Mouse (Mus musculus) limb, embryonic 10.5 days (tissue): Measurements from ENCODE around the gene Ddx54. TPM values are rescaled to one million over a fixed set of nuclear protein-coding genes. Genes with fewer than 3 reads are reported as not detected.

Experiments
- DNase-seq: peaks from one replicate; pipeline ENCODE4 v3.0.0-alpha.2; 2017; ENCODE audit warnings: low spot score
- H3K27ac ChIP-seq: fragments of 300-500 bp; sonication (generic); 2 replicates; pipeline ENCODE4 v1.5.1; 2016; ENCODE audit warnings: mild to moderate bottlenecking
- H3K27me3 ChIP-seq: fragments of 300-500 bp; sonication (generic); 2 replicates; pipeline ENCODE4 v1.6.1; 2016; ENCODE audit warnings: low read depth, mild to moderate bottlenecking; ENCODE audit not compliant: poor library complexity, severe bottlenecking
- H3K36me3 ChIP-seq: fragments of 300-500 bp; sonication (generic); 2 replicates; pipeline ENCODE4 v1.6.1; 2016; ENCODE audit warnings: mild to moderate bottlenecking, moderate library complexity
- H3K4me1 ChIP-seq: fragments of 300-500 bp; sonication (generic); 2 replicates; pipeline ENCODE4 v1.6.1; 2016
- H3K4me3 ChIP-seq: fragments of 300-500 bp; sonication (generic); 2 replicates; pipeline ENCODE4 v1.5.1; 2016; ENCODE audit warnings: mild to moderate bottlenecking, moderate library complexity
- H3K9me3 ChIP-seq: fragments of 300-500 bp; sonication (generic); replicated peaks from 2 replicates; pipeline ENCODE4 v1.6.1; 2016; ENCODE audit warnings: mild to moderate bottlenecking
- WGBS: fragments of 180-500 bp; shearing (Covaris S2); methylation state at CpG from one replicate; pipeline ENCODE4 v1.1.7; 2016; 5-methylcytosine and 5-hydroxymethylcytosine counted together
- polyA plus RNA-seq: library from polyadenylated mRNA; unstranded; fragments of >200 nt; fragmentation: Nextera tagmentation; extraction: Ambion mirVana; gene quantifications from 2 replicates; pipeline ENCODE4 v1.2.1, GENCODE M21; 2016

Gene Ddx54
- 58.1 and 62.6 TPM in 2 replicates for polyA plus RNA-seq

DNA sequence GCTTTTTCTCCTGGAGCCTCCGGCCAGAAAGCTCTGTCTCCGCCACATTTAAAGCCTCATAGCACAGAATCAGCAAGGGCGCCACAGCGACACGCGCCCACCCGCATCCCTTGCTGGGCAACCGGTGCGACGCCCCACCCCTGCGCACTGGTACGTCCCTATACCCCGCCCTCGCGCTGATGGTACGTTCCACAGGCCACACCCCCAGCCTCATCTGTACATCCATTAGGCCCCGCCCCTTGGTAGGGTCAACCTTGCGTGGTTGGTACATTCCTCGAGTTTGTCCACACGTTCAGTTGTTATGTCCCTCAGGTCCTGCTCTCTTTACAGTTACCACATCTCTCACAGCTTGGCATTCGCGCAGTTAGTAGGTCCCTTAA, at the start of gene Ddx54, which contains the start of gene Rita1:
Ddx54 (plus strand) TSS at position 298 of the 380 bp plus-strand sequence.
Rita1 (minus strand) TSS at position 148 of the 380 bp plus-strand sequence.
- Histone ChIP-seq H3K27me3 (no peaks in the 10 kb centered on the region), H3K27ac (peak within 1 kb of the TSS; percentile 97), H3K36me3 (peaks cover 48% of the 10 kb centered on the region), H3K4me1 (peaks cover 21% of the 10 kb centered on the region), H3K4me3 (peak within 1 kb of the TSS; percentile 76), H3K9me3 (no peaks in the 10 kb centered on the region)
- DNase-seq, result peak; percentile 98
- under 1% methylated on average over 22 of the region's 22 CpGs for WGBS

DNA sequence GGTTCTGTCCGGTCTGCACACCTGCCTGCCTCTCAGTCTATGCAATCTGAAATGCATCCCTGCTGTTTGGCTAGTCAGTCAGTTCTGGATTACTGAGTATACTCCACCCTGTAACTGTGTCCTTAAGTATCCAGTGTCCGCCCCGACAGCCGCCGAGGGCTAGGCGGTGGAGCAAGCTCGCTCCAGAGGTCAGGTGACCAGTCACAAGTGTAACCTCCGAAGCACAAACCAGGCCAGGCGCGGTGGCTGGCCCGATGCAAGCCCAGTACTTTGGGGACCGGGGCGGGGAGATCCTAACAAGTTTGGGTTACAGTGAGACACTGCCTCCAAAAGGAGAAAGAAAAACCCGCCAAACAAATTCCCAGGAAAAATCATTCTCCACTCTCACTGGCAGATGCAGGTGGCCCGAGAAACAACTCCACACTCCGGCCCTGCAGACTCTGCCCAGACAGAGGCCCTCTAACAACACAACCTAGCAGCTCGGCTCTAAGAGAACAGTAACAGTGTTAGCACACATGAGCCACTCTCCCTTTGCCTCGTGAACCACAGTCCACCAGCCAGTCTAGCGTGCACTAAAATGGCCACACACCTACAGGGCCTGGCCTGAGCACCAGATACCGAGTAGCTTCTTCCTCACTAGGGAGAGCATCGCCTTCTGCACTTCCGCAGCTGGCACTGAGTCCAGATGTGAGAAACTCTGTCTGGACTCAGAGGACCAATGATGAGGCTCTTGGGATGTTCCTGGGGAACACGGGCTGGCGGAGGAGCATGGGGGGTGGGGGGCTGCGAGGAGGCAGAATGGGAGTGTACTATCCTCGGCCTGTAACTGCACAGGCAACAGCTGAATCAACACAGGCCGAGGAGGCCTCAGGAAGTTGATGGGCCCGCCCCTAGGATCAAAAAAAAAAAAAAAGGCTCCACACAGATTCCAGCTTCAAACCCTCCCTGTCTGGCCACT, 49.3 kb upstream of the Ddx54 start:
- Histone ChIP-seq H3K27me3 (no peaks in the 10 kb centered on the region), H3K4me1 (peaks cover 82% of the 10 kb centered on the region), H3K27ac (peak overlapping the region; percentile 81), H3K4me3 (no peak overlapping the region), H3K36me3 (no peaks in the 10 kb centered on the region), H3K9me3 (no peaks in the 10 kb centered on the region)
- peak; percentile 42 for DNase-seq
- 60% methylated on average over 28 of the region's 28 CpGs for WGBS

DNA sequence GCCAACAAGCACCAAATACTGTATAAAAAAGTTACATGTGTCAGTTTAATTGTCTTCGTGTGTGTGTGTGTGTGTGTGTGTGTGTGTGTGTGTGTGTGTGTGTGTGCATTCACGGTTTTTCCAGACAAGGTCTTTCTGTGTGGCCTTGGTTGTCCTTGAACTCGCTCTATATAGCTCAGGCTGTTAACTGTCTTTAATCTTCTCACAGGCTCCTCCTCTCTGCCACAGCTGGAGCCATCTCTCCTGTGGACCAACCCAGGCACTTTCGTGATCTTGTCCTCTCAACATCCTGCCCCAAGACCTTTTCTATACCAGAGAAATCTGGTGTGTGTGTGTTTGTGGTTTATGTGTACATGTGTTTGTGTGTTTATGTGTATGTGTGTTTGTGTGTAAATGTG, 48.6 kb upstream of the Ddx54 start:
- Histone ChIP-seq H3K36me3 (no peaks in the 10 kb centered on the region), H3K27me3 (no peaks in the 10 kb centered on the region), H3K4me1 (peaks cover 82% of the 10 kb centered on the region), H3K9me3 (no peaks in the 10 kb centered on the region), H3K4me3 (no peak overlapping the region), H3K27ac (peak overlapping the region; percentile 81; the same call in 1 of the 2 replicates)
- 58% methylated on average over 4 of the region's 4 CpGs for whole genome bisulfite sequencing
- no peak for DNase-seq

DNA sequence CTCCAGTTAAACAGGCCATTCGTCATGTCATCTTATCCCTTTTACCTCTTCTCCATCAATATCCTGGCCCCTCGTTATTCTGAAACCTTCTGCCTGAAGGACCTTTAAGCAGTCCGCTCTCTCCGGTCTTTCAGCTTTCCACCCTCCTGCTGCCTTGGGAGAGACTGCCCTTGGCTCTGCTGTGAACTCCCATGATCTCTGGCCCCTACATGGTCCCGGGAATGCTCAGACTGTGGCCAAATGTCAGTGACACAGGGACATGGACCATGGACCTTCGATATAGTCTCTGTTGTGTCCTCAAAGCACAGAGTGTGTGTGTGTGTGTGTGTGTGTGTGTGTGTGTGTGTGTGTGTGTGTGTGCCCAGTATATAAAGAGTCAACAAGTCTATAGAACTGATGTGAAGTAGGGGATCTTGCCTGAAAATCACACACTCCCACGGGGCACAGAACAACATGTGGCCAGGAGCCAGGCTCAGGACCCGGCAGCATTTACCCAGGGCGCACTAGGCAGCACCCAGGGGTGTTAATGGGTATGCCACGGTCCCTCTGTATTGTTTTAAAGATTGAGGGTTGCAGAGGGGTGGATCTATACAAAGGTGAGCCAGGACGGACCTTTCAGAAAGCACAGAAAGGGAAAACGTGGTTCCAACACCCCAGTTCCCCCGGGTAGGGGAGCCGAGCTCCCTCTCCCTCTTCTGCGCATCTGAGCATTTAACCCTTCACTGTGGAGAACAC, 47.2 kb upstream of the Ddx54 start:
- Histone ChIP-seq H3K27me3 (no peaks in the 10 kb centered on the region), H3K4me1 (peaks cover 87% of the 10 kb centered on the region), H3K9me3 (no peaks in the 10 kb centered on the region), H3K4me3 (no peak overlapping the region), H3K36me3 (no peaks in the 10 kb centered on the region), H3K27ac (peak overlapping the region; percentile 87)
- no peak for DNase-seq
- 54% methylated on average over 15 of the region's 15 CpGs for WGBS

DNA sequence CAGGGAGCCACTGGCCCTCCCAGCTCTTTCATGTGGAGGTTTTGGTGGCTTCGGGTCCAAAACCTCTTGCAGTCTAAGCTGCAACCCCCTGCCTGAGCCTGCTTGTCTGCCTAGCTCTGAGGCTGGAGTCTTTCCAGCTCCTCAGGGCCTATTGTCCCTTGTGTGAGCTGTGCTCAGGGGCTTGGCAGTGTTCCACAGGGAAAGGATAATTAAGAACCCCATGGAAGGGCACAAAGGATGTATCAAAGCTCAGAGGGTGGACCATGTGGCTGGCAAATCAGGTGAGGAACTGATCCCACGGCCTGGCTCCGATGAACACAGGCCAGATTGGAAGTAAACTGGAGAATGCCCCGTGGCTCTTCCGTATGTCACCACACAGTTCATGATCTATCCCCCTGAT, 46.4 kb upstream of the Ddx54 start:
- H3K4me3 ChIP-seq, result no peak overlapping the region
- no peak for DNase-seq

DNA sequence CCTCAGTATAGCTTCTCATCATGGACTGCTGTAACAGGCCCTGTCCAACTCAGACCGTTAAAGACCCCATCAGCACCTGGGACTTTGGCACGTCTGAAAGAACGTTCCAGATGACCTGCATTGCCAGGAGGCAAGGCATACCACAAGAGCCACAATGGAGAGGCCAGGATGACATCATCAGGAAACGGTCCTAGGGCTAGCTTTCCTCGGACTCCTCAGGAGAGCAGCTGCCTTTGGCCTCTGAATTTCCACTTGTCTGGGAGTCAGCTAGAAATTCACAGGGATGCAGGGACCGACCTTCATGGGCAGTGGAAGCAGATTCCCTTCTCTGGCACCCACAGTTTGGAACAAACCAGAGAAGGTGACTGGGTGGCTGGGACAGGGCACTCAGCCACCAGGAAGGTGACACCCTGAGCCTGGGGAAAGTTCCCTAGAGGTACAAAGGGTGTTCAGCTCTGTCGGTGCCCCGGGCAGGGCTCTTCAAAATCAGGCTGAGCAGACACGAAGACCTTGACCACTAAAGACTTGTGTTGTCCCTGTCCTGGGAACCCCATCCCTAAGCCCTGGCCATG, 45.8 kb upstream of the Ddx54 start:
- no peaks in the 10 kb centered on the region for H3K27me3 ChIP-seq
- peak overlapping the region; percentile 34 for H3K4me3 ChIP-seq
- H3K27ac ChIP-seq, result peak overlapping the region; percentile 87
- no peak for DNase-seq
- WGBS, result 58% methylated on average over 9 of the region's 9 CpGs
- peaks cover 91% of the 10 kb centered on the region for H3K4me1 ChIP-seq
- H3K36me3 ChIP-seq, result no peaks in the 10 kb centered on the region
- no peaks in the 10 kb centered on the region for H3K9me3 ChIP-seq

More for the DNA sequence above, 46.4 kb upstream of the Ddx54 start:
- H3K27ac ChIP-seq, result peak overlapping the region; percentile 87
- no peaks in the 10 kb centered on the region for H3K36me3 ChIP-seq
- no peaks in the 10 kb centered on the region for H3K9me3 ChIP-seq
- WGBS, result 78% methylated on average over 5 of the region's 5 CpGs
- no peaks in the 10 kb centered on the region for H3K27me3 ChIP-seq
- H3K4me1 ChIP-seq, result peaks cover 87% of the 10 kb centered on the region

DNA sequence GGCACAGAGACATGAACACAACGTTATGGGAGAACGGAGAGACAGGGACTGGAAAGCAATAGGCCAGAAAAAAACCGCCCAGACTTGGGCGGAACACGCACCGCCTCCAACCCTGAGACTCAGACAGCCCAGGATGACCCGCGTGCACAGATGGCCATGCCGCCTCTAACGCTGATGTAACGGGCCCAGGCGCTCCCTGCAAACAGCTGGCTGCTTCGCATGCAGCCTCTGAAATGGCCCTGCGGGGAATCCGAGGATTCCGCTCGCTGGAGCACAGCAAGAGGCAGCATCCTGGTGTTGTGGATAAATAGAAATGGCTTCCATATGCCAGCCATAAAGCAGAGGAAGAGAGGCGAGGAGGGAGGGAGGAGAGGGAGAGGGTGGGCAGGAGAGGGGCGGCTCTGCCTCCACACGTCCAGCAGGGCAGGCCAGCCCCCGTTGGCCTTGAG, 45.3 kb upstream of the Ddx54 start:
- WGBS, result 7% methylated on average over 21 of the region's 21 CpGs
- peak overlapping the region; percentile 34 for H3K4me3 ChIP-seq
- H3K27me3 ChIP-seq, result no peaks in the 10 kb centered on the region
- H3K36me3 ChIP-seq, result no peaks in the 10 kb centered on the region
- H3K9me3 ChIP-seq, result no peaks in the 10 kb centered on the region
- peak; percentile 73 for DNase-seq
- peaks cover 94% of the 10 kb centered on the region for H3K4me1 ChIP-seq
- H3K27ac ChIP-seq, result peak overlapping the region; percentile 87

DNA sequence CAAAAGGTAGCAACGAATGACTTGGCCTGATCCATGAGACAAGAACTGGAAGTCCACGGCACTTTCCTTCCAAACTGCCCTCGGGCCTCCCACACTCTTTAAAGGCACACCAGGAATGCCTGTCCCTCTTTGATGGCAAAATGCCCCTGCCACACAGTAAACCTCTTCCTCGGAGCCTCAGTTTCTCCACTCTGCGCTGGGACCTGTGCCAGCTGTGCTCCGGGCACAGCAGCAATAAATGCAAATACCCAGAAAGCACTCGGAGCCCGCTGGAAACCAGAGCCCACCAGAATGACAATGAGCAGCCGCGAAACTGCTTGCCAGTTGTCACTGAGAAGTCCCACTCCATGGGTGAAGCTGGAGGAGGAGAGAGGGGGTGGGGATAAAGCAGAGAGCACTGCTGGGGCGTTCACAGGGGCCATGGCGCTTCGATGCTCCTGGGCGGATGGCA, 44.8 kb upstream of the Ddx54 start:
- Histone ChIP-seq H3K4me3 (peak overlapping the region; percentile 34), H3K36me3 (no peaks in the 10 kb centered on the region), H3K27ac (peak overlapping the region; percentile 87), H3K9me3 (no peaks in the 10 kb centered on the region), H3K27me3 (no peaks in the 10 kb centered on the region), H3K4me1 (peaks cover 94% of the 10 kb centered on the region)
- 44% methylated on average over 14 of the region's 14 CpGs for WGBS
- DNase-seq, result no peak

DNA sequence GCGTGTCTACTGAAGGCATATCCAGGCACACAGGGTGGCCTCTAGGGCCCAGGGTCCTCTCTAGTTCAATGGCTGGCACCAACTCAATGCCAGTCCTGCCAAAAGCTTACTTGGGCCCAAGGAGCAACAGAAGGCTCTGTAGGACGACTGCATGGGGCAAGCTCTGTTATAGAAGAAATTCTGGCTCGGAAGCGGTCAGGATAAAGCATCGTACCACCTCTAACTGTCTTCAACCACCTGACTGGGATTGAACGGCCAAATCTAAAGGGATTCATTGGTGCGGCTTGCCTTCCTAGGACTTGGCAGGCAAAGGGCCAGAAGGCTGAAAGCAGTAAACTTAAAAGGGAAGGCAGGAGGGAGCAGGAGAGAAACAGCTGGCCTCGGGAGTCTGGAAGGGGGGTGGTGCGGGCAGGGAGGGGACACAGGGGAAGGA, 44.2 kb upstream of the Ddx54 start:
- Histone ChIP-seq H3K4me1 (peaks cover 88% of the 10 kb centered on the region), H3K9me3 (no peaks in the 10 kb centered on the region), H3K4me3 (0 out of 2 replicates have a peak overlapping the region, but pooled peaks have one; percentile 34), H3K27ac (peak overlapping the region; percentile 87), H3K36me3 (no peaks in the 10 kb centered on the region), H3K27me3 (no peaks in the 10 kb centered on the region)
- 51% methylated on average over 9 of the region's 9 CpGs for WGBS
- DNase-seq, result peak; percentile 40

DNA sequence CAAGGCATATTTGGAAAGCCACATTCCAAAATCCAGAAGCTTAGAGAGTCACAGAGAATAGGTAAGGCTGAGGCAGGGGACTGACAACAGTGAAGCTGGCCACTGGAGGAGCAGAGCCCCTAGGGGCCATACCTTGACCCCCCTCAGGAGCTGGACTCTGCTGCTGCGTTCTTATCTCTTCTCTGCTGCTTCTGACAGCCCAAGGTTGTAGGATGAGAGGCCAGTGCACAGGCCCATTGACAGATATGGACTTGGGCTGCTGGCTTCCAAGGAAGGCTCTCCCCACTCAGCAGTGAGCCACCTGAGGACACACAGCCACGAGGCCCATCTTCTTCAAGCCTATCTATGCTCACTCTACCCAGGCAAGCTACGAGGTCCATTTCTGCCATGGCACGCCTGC, 43.6 kb upstream of the Ddx54 start:
- Histone ChIP-seq H3K9me3 (no peaks in the 10 kb centered on the region), H3K4me1 (peaks cover 82% of the 10 kb centered on the region), H3K4me3 (no peak overlapping the region), H3K36me3 (no peaks in the 10 kb centered on the region), H3K27ac (peak overlapping the region; percentile 87), H3K27me3 (no peaks in the 10 kb centered on the region)
- 83% methylated on average over 4 of the region's 4 CpGs for WGBS
- DNase-seq, result no peak

DNA sequence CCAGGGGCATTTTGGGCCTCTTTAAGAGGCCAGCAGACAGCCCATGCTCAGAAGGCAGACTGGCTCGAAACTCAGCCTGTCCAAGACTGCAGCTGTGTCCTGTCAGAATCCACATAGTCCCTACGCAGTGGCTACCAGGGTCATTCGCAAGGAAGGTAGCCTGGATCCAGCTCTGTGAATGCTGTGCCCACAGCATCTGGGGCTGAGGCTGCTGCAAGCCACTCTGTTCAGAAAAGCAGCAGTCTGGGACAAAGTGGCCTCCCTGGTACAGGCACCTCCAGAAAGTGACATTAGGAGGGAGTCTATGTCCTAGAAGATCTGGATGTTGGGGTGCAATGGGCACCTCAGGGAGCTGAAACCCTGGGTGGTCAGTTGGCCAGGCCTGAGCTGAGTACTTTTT, 42.7 kb upstream of the Ddx54 start:
- Histone ChIP-seq H3K27me3 (no peaks in the 10 kb centered on the region), H3K9me3 (no peaks in the 10 kb centered on the region), H3K36me3 (no peaks in the 10 kb centered on the region), H3K4me1 (peaks cover 81% of the 10 kb centered on the region), H3K27ac (peak overlapping the region; percentile 87), H3K4me3 (no peak overlapping the region)
- WGBS, result 89% methylated on average over 3 of the region's 3 CpGs
- no peak for DNase-seq

DNA sequence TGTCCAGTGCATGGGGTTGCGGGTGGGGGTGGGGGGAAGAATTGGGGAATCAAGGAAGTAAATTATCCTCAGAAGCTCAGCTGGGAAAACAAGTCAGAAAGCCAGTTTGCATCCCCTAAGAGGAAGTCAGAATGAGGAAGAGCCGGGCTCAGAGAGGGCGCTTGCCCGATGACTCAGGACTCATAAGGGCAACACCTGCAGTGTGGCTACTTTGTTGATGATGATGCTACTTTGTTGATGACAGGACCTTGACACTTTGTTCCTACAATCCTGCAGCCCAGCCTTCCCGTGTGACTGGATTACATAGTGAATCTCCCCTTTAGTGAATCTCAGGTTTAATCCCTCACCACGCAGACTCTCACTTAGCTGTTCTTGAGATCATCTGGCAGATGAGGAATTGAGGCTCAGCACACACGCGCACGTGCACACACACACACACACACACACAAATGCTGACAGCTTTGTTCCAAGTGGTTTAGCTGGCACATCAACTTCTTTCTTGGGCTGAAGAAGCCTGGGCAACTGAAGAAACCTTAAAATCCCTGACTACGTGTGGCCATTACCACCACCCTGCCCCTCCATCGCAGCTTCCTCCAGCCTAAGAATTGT, 42.1 kb upstream of the Ddx54 start:
- no peaks in the 10 kb centered on the region for H3K9me3 ChIP-seq
- H3K27ac ChIP-seq, result peak overlapping the region; percentile 87
- no peaks in the 10 kb centered on the region for H3K36me3 ChIP-seq
- peaks cover 81% of the 10 kb centered on the region for H3K4me1 ChIP-seq
- 93% methylated on average over 11 of the region's 11 CpGs for WGBS
- no peak overlapping the region for H3K4me3 ChIP-seq
- DNase-seq, result no peak
- no peaks in the 10 kb centered on the region for H3K27me3 ChIP-seq
